Mouse (Mus musculus): ENCODE measurements at regions not wholly inside any gene's neighbourhood (a gene's known extent, or its start where the extent isn't known, plus 50 kb on each side); places are given as distances from the start of the nearest gene placed in this dataset.

GRCm38 (mm10) chr7:71043789-71044188 lies 307.5 kb downstream of the Gm10295 start:
- no peak for TF ChIP-seq POLR2A (IDR thresholded peaks at IDR 0.05; ENCODE audit: low read depth, low read length)
- no peak for TF ChIP-seq CTCF (conservative IDR thresholded peaks at IDR 0.05; ENCODE audit: insufficient read depth, insufficient read length, low read depth, low read length)

Data from kidney, adult 2 months (tissue).